Mouse (Mus musculus): ENCODE data around the gene Trex1.
A peak's percentile ranks its signal among the peaks of the same experiment; 100 is the strongest.

Gene Trex1

GRCm38 (mm10) chr9:109059136-109059903, at the start of gene Trex1:
TSS of gene Trex1 (minus strand) at chr9:109059734.
- DNase-seq (ENCODE audit: extremely low spot score), result peak; percentile 85

GRCm38 (mm10) chr9:109107341-109107740, 47.8 kb upstream of the Trex1 start:
- no peak for DNase-seq (ENCODE audit: extremely low spot score)

- no peak for DNase-seq (ENCODE audit: extremely low spot score)
Measured at GRCm38 (mm10) chr9:109105648-109106047, 46.1 kb upstream of the Trex1 start.

- no peak for DNase-seq (ENCODE audit: extremely low spot score)
Measured at GRCm38 (mm10) chr9:109105011-109105410, 45.5 kb upstream of the Trex1 start.

- no peak for DNase-seq (ENCODE audit: extremely low spot score)
Measured at GRCm38 (mm10) chr9:109104083-109104482, 44.5 kb upstream of the Trex1 start.

GRCm38 (mm10) chr9:109103250-109103649, 43.7 kb upstream of the Trex1 start:
- DNase-seq (ENCODE audit: extremely low spot score), result no peak

- no peak for DNase-seq (ENCODE audit: extremely low spot score)
Measured at GRCm38 (mm10) chr9:109102541-109102940, 43.0 kb upstream of the Trex1 start.

GRCm38 (mm10) chr9:109101933-109102445, 42.5 kb upstream of the Trex1 start:
- no peak for DNase-seq (ENCODE audit: extremely low spot score)

- DNase-seq (ENCODE audit: extremely low spot score), result no peak
Measured at GRCm38 (mm10) chr9:109100307-109100928, 40.9 kb upstream of the Trex1 start.

- DNase-seq (ENCODE audit: extremely low spot score), result no peak
Measured at GRCm38 (mm10) chr9:109098969-109099368, 39.4 kb upstream of the Trex1 start.

GRCm38 (mm10) chr9:109098366-109098765, 38.8 kb upstream of the Trex1 start:
- no peak for DNase-seq (ENCODE audit: extremely low spot score)

- no peak for DNase-seq (ENCODE audit: extremely low spot score)
Measured at GRCm38 (mm10) chr9:109097831-109098230, 38.3 kb upstream of the Trex1 start.

- peak; percentile 26 for DNase-seq (ENCODE audit: extremely low spot score)
Measured at GRCm38 (mm10) chr9:109097291-109097690, 37.8 kb upstream of the Trex1 start.

- peak; percentile 28 for DNase-seq (ENCODE audit: extremely low spot score)
Measured at GRCm38 (mm10) chr9:109096856-109097255, 37.3 kb upstream of the Trex1 start.

GRCm38 (mm10) chr9:109096251-109096661, 36.7 kb upstream of the Trex1 start:
- DNase-seq (ENCODE audit: extremely low spot score), result no peak

- peak; percentile 85 for DNase-seq (ENCODE audit: extremely low spot score)
Measured at GRCm38 (mm10) chr9:109095137-109095982, 35.8 kb upstream of the Trex1 start, which contains the start of gene Plxnb1. TSS of gene Plxnb1 (plus strand) at chr9:109095389.

GRCm38 (mm10) chr9:109094553-109095136, 35.1 kb upstream of the Trex1 start:
- DNase-seq (ENCODE audit: extremely low spot score), result peak; percentile 71

GRCm38 (mm10) chr9:109093786-109094552, 34.4 kb upstream of the Trex1 start:
- no peak for DNase-seq (ENCODE audit: extremely low spot score)

- DNase-seq (ENCODE audit: extremely low spot score), result peak; percentile 41
Measured at GRCm38 (mm10) chr9:109092799-109093198, 33.3 kb upstream of the Trex1 start.

- no peak for DNase-seq (ENCODE audit: extremely low spot score)
Measured at GRCm38 (mm10) chr9:109091802-109092201, 32.3 kb upstream of the Trex1 start.

GRCm38 (mm10) chr9:109090446-109090845, 30.9 kb upstream of the Trex1 start:
- DNase-seq (ENCODE audit: extremely low spot score), result no peak

Data from embryo, embryonic 9.5 days (tissue).